ENCODE assay signal across 17 mouse cellular contexts in genomic region chr2:167367325-167367724, GRCm38 (mm10). TPM values are rescaled to one million over a fixed set of nuclear protein-coding genes. Genes with fewer than 3 reads are reported as not detected.
A peak's percentile ranks its signal among the peaks of the same experiment; 100 is the strongest.
DNase-seq lines count a peak whose midpoint lies in the region; ATAC-seq and TF ChIP-seq lines count a peak whose summit lies in the region.
"Had no signal": no experiment of that assay in that cellular context is flagged by ENCODE, and none has a peak within 500 bp of the region (broad histone marks: within the 10 kb centered on the region; RNA-seq: fewer than 3 reads in every experiment).

No protein-coding gene starts in this region.

- H3K36me3 ChIP-seq in heart, embryonic 15.5 days: no peaks in the 10 kb centered on the region
- H3K36me3 ChIP-seq in heart, adult 2 months (ENCODE audit: control insufficient read depth, insufficient read depth, low read length): no peaks in the 10 kb centered on the region
- no peaks in the 10 kb centered on the region for H3K36me3 ChIP-seq in midbrain, embryonic 11.5 days (ENCODE audit: control insufficient read depth, insufficient read depth, low read length)
- H3K36me3 ChIP-seq: G1E; limb, embryonic 12.5 days; midbrain, embryonic 10.5 days had no signal

- TF ChIP-seq EP300 in heart, adult 2 months (IDR thresholded peaks at IDR 0.05; ENCODE audit: insufficient read depth, low read depth, low read length): no peak

- no peak overlapping the region for H3K27ac ChIP-seq in heart, embryonic 15.5 days
- H3K27ac ChIP-seq in heart, adult 2 months: no peak overlapping the region
- no peak overlapping the region for H3K27ac ChIP-seq in midbrain, embryonic 11.5 days (ENCODE audit: low read depth, low read length)
- H3K27ac ChIP-seq: hindbrain, postnatal 0 days; limb, embryonic 12.5 days; midbrain, embryonic 10.5 days had no signal

- H3K9me3 ChIP-seq in heart, embryonic 15.5 days (replicated peaks): no peaks in the 10 kb centered on the region
- no peaks in the 10 kb centered on the region for H3K9me3 ChIP-seq in midbrain, embryonic 11.5 days (ENCODE audit: control insufficient read depth, low read length)
- H3K9me3 ChIP-seq: limb, embryonic 12.5 days had no signal

- TF ChIP-seq POLR2A in heart, adult 2 months (IDR thresholded peaks at IDR 0.05; ENCODE audit: insufficient read depth, low read depth, low read length): no peak

- H3K4me2 ChIP-seq in heart, embryonic 15.5 days: peak overlapping the region; percentile 36; the same call in 1 of the 2 replicates
- H3K4me2 ChIP-seq in midbrain, embryonic 11.5 days: no peak overlapping the region
- H3K4me2 ChIP-seq: limb, embryonic 12.5 days had no signal

- H3K4me1 ChIP-seq in heart, embryonic 15.5 days (replicated peaks): peaks cover 2% of the 10 kb centered on the region; the same call in 1 of the 2 replicates
- H3K4me1 ChIP-seq in heart, adult 2 months (ENCODE audit: control insufficient read depth, insufficient read depth, low read length): 0 out of 2 replicates have a peak, but pooled peaks cover 1% of the 10 kb centered on the region
- no peaks in the 10 kb centered on the region for H3K4me1 ChIP-seq in midbrain, embryonic 11.5 days (ENCODE audit: control insufficient read depth, insufficient read depth, low read length)
- H3K4me1 ChIP-seq: midbrain, embryonic 10.5 days had no signal

- H3K79me2 ChIP-seq in heart, adult 2 months (replicated peaks; ENCODE audit: control insufficient read depth, insufficient read depth, low read length): no peaks in the 10 kb centered on the region

- no peak overlapping the region for H3K9ac ChIP-seq in heart, embryonic 15.5 days
- H3K9ac ChIP-seq in heart, adult 2 months (ENCODE audit: low read depth, low read length): no peak overlapping the region
- no peak overlapping the region for H3K9ac ChIP-seq in midbrain, embryonic 11.5 days (ENCODE audit: low read length)
- H3K9ac ChIP-seq: limb, embryonic 12.5 days had no signal

- no peak for DNase-seq in heart, adult 2 months
- DNase-seq in CD8-positive naive resting alpha-beta T cell, adult 2 months (ENCODE audit: low read depth in 2 of 2, low spot score in 2 of 2): peak; percentile 26 to 49
- no peak for DNase-seq in midbrain, embryonic 11.5 days (ENCODE audit: low spot score, missing footprints)
- no peak for DNase-seq in layer of hippocampus, adult 9-10 months (ENCODE audit: low spot score)
- DNase-seq in layer of hippocampus, adult 9-11 months: no peak
- DNase-seq: adrenal gland, postnatal 25 days; cerebellum, adult 8-10 months; gastrocnemius, postnatal 14 days; kidney, postnatal 25 days had no signal

- no peak overlapping the region for H3K4me3 ChIP-seq in heart, embryonic 15.5 days
- no peak overlapping the region for H3K4me3 ChIP-seq in heart, adult 2 months
- H3K4me3 ChIP-seq in midbrain, embryonic 11.5 days (ENCODE audit: low read depth, low read length): no peak overlapping the region
- H3K4me3 ChIP-seq: erythroblast, embryonic 14.5 days; limb, embryonic 12.5 days; midbrain, embryonic 10.5 days had no signal

- ATAC-seq in heart, embryonic 15.5 days (replicated peaks; ENCODE audit: insufficient number of reproducible peaks, insufficient read depth, low FRiP score, low read depth): no peak
- ATAC-seq in granulocyte monocyte progenitor cell, adult 5-6 weeks (replicated peaks; ENCODE audit: poor library complexity, severe bottlenecking): peak; percentile 81
- peak; percentile 50 for ATAC-seq in neutrophil, adult 5-6 weeks (ENCODE audit: extremely low read depth, insufficient number of reproducible peaks, low FRiP score, poor library complexity, severe bottlenecking)
- ATAC-seq in midbrain, embryonic 11.5 days (ENCODE audit: low FRiP score): no peak
- ATAC-seq: hindbrain, postnatal 0 days had no signal

- H3K27me3 ChIP-seq in heart, embryonic 15.5 days: no peaks in the 10 kb centered on the region
- H3K27me3 ChIP-seq in heart, adult 2 months (ENCODE audit: control insufficient read depth, insufficient read depth, low read length): no peaks in the 10 kb centered on the region
- no peaks in the 10 kb centered on the region for H3K27me3 ChIP-seq in midbrain, embryonic 11.5 days (ENCODE audit: control insufficient read depth, insufficient read depth, low read length)
- H3K27me3 ChIP-seq: limb, embryonic 12.5 days had no signal

- intact Hi-C loops in heart, adult 2 months (cut with DNase I): no loop called here

- 40% methylated on average over 7 of the region's 7 CpGs for WGBS in heart, embryonic 15.5 days
- 29% methylated on average over 6 of the region's 7 CpGs for WGBS in heart, adult 2 months
- 66% methylated on average over 7 of the region's 7 CpGs for WGBS in midbrain, embryonic 11.5 days

- no peak for TF ChIP-seq CTCF in heart, adult 2 months (IDR thresholded peaks at IDR 0.05)

RNA-seq across cellular contexts. Expression of gene B4galt5, which starts 18.3 kb away (rescaled TPM):
- 11.7 and 12.7 TPM in 2 replicates for polyA plus RNA-seq in heart, embryonic 15.5 days (2015; fragmentation: Nextera tagmentation; extraction: Ambion mirVana)
- total RNA-seq in heart, adult 2 months (2021): 10 to 100 TPM; 14.1 to 17.0 TPM
- 9.4 and 9.8 TPM in 2 replicates for polyA plus RNA-seq in heart, adult 2 months (2012; rRNA removed)
- total RNA-seq in granulocyte monocyte progenitor cell, adult 5-6 weeks (2014; fragmentation: Nextera tagmentation): 12.3 and 19.3 TPM in 2 replicates
- 5.0 and 13.1 TPM in 2 replicates for total RNA-seq in granulocyte monocyte progenitor cell, adult 5-6 weeks (2017)
- total RNA-seq in neutrophil, adult 5-6 weeks (2017): 42.5 and 50.4 TPM in 2 replicates
- polyA plus RNA-seq in midbrain, embryonic 11.5 days (2014; fragmentation: Nextera tagmentation; extraction: Ambion mirVana): 15.0 and 19.8 TPM in 2 replicates

RNA-seq across cellular contexts. Expression of gene Slc9a8, which starts 54.2 kb away (rescaled TPM):
- 14.9 and 21.5 TPM in 2 replicates for polyA plus RNA-seq in heart, embryonic 15.5 days (2015; fragmentation: Nextera tagmentation; extraction: Ambion mirVana)
- 10 to 100 TPM; 21.7 to 23.6 TPM for total RNA-seq in heart, adult 2 months (2021)
- polyA plus RNA-seq in heart, adult 2 months (2012; rRNA removed): 26.1 and 43.8 TPM in 2 replicates
- 39.4 and 54.4 TPM in 2 replicates for total RNA-seq in granulocyte monocyte progenitor cell, adult 5-6 weeks (2014; fragmentation: Nextera tagmentation)
- total RNA-seq in granulocyte monocyte progenitor cell, adult 5-6 weeks (2017): 21.1 and 22.0 TPM in 2 replicates
- 43.5 and 52.9 TPM in 2 replicates for total RNA-seq in neutrophil, adult 5-6 weeks (2017)
- polyA plus RNA-seq in midbrain, embryonic 11.5 days (2014; fragmentation: Nextera tagmentation; extraction: Ambion mirVana): 15.1 and 17.2 TPM in 2 replicates

Comparison
In these comparisons a context has a peak if more than half of its experiments do, and no peak if none do; other contexts are left out.
1. ATAC-seq: peak in granulocyte monocyte progenitor cell, adult 5-6 weeks (single experiment) and neutrophil, adult 5-6 weeks (single experiment); none in heart, embryonic 15.5 days (single experiment) and midbrain, embryonic 11.5 days (single experiment).
2. DNase-seq: peak in CD8-positive naive resting alpha-beta T cell, adult 2 months (2 of 2); none in heart, adult 2 months (0 of 2), midbrain, embryonic 11.5 days (single experiment), layer of hippocampus, adult 9-10 months (single experiment) and layer of hippocampus, adult 9-11 months (single experiment).